Mouse (Mus musculus): Measurements from ENCODE around the gene Polm.

GRCm38 (mm10) chr11:5878661-5879060 lies 40.8 kb upstream of the Polm start:
- TF ChIP-seq POLR2A (IDR thresholded peaks at IDR 0.05; ENCODE audit: insufficient read depth, low read depth, low read length) (no peak), CTCF (IDR thresholded peaks at IDR 0.05) (no peak)
